Mouse (Mus musculus): ENCODE measurements at regions not wholly inside any gene's neighbourhood (a gene's known extent, or its start where the extent isn't known, plus 50 kb on each side); places are given as distances from the start of the nearest gene placed in this dataset.

DNA sequence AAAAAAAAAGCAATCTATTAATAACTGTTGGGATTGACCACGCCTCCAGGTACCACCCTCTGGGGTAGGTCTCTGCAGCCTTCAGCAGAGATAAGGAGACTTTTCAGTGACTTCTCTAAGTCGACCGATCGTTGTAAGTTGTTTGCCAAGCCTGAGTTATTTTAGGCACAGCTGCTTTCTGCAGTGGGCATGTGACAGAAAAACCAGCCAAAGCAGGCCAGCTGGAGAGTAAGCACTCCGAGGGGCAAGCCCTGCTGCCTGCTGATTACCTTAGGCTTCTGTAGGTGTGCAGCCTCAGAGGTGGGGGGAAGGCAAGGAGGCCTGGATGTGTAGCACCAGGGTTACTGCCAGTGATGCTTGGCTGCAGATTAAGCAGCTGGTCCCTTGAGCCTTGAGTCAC, 246.0 kb downstream of the Cd83 start:
- H3K36me3 ChIP-seq (replicated peaks; ENCODE audit: control insufficient read depth, insufficient read depth), result no peaks in the 10 kb centered on the region
- H3K27me3 ChIP-seq (ENCODE audit: control insufficient read depth, insufficient read depth, low read length), result no peaks in the 10 kb centered on the region
- no peak overlapping the region for H3K4me3 ChIP-seq (replicated peaks; ENCODE audit: low read length)
- no peak overlapping the region for H3K9ac ChIP-seq
- no peak overlapping the region for H3K27ac ChIP-seq
- WGBS, result 85% methylated on average over 5 of the region's 5 CpGs
- H3K4me2 ChIP-seq (replicated peaks), result no peak overlapping the region
- H3K4me1 ChIP-seq (replicated peaks; ENCODE audit: control insufficient read depth, insufficient read depth, low read length), result peaks cover 14% of the 10 kb centered on the region; the same call in 1 of the 2 replicates
- H3K9me3 ChIP-seq (ENCODE audit: control insufficient read depth, low read length), result no peaks in the 10 kb centered on the region
- DNase-seq (ENCODE audit: low spot score), result no peak
- ATAC-seq (ENCODE audit: low FRiP score), result no peak

DNA sequence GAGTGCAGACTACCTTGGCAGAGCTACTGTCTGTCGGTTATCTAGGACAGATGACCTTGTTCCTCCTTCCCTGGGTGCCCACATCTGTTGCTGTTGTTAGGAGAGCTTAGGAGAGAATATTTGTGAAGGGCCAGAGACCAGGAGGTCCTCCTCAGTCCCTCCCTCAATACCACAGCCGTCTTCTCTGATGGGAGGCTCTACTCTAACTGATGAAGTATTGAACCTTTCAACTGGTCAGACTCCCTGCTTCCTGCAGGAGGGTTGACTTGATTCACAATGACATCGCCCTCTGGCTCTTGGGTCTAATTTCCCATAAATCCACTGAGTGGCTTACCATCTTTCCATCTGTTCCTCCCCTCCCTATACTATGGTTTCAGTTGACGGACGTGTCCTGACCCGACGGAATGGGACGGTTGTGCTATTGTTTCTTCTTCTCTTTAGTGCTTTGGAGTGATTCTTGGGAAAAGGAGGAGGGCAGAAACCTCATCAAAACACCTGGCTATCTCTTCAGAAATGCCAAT, 253.3 kb downstream of the Cd83 start:
- ATAC-seq (ENCODE audit: low FRiP score) (no peak), DNase-seq (ENCODE audit: low spot score) (no peak)
- H3K27ac ChIP-seq, result no peak overlapping the region
- H3K9ac ChIP-seq, result no peak overlapping the region
- H3K9me3 ChIP-seq (ENCODE audit: control insufficient read depth, low read length), result no peaks in the 10 kb centered on the region
- WGBS, result 65% methylated on average over 8 of the region's 8 CpGs
- no peak overlapping the region for H3K4me2 ChIP-seq (replicated peaks)
- H3K36me3 ChIP-seq (replicated peaks; ENCODE audit: control insufficient read depth, insufficient read depth), result no peaks in the 10 kb centered on the region
- H3K27me3 ChIP-seq (ENCODE audit: control insufficient read depth, insufficient read depth, low read length), result no peaks in the 10 kb centered on the region
- H3K4me3 ChIP-seq (replicated peaks; ENCODE audit: low read length), result no peak overlapping the region
- H3K4me1 ChIP-seq (replicated peaks; ENCODE audit: control insufficient read depth, insufficient read depth, low read length), result no peaks in the 10 kb centered on the region; the same call in 1 of the 2 replicates

DNA sequence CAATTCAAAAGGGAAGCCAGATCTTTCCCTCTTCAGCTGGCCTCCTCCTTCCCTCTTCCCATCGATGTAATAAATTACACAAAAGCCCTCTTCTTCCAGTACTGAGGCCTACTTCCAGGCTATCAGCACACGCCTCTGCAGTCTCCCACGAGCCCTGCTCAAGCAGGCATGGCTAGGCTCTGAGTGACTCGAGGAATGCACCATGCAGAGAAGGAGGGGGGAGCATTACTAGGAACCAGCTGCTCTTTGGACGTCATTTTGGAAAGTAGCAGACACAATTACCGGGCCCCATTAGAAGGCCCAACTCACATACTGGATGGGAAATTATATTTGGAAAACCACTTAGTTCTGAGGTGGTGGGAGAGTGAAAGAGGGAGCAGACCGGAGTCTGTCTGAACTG, 253.7 kb downstream of the Cd83 start:
- no peak overlapping the region for H3K4me3 ChIP-seq (replicated peaks; ENCODE audit: low read length)
- ATAC-seq (ENCODE audit: low FRiP score) (no peak), DNase-seq (ENCODE audit: low spot score) (no peak)
- H3K9me3 ChIP-seq (ENCODE audit: control insufficient read depth, low read length), result no peaks in the 10 kb centered on the region
- H3K27ac ChIP-seq, result no peak overlapping the region
- H3K27me3 ChIP-seq (ENCODE audit: control insufficient read depth, insufficient read depth, low read length), result no peaks in the 10 kb centered on the region
- no peaks in the 10 kb centered on the region for H3K36me3 ChIP-seq (replicated peaks; ENCODE audit: control insufficient read depth, insufficient read depth)
- H3K4me1 ChIP-seq (replicated peaks; ENCODE audit: control insufficient read depth, insufficient read depth, low read length), result peaks cover 4% of the 10 kb centered on the region; the same call in 1 of the 2 replicates
- H3K9ac ChIP-seq, result no peak overlapping the region
- H3K4me2 ChIP-seq (replicated peaks), result no peak overlapping the region
- WGBS, result 39% methylated on average over 7 of the region's 7 CpGs

DNA sequence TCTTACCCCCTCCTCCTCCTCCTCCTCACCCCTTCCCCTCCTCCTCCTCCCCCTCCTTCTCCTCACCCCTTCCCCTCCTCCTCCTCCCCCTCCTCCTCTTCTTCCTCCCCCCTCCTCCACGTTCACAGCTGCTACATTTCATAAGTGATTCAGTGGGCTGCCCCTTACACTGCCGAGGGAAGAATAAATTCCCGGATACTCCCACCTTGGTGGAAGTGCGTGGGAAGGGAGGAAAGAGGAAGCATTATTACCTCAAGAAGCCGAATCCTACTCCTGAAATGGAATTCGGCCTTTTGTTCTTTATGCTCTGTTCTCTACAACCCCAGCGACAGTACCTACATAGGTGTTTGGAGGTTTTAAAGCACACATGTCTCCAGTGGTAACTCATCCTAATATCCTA, 256.1 kb downstream of the Cd83 start:
- H3K36me3 ChIP-seq (replicated peaks; ENCODE audit: control insufficient read depth, insufficient read depth), result no peaks in the 10 kb centered on the region
- WGBS, result 53% methylated on average over 7 of the region's 7 CpGs
- no peaks in the 10 kb centered on the region for H3K27me3 ChIP-seq (ENCODE audit: control insufficient read depth, insufficient read depth, low read length)
- H3K9ac ChIP-seq, result no peak overlapping the region
- H3K4me1 ChIP-seq (replicated peaks; ENCODE audit: control insufficient read depth, insufficient read depth, low read length), result peaks cover 4% of the 10 kb centered on the region
- no peak overlapping the region for H3K4me2 ChIP-seq (replicated peaks)
- H3K9me3 ChIP-seq (ENCODE audit: control insufficient read depth, low read length), result no peaks in the 10 kb centered on the region
- no peak overlapping the region for H3K27ac ChIP-seq
- no peak overlapping the region for H3K4me3 ChIP-seq (replicated peaks; ENCODE audit: low read length)
- ATAC-seq (ENCODE audit: low FRiP score) (no peak), DNase-seq (ENCODE audit: low spot score) (no peak)

DNA sequence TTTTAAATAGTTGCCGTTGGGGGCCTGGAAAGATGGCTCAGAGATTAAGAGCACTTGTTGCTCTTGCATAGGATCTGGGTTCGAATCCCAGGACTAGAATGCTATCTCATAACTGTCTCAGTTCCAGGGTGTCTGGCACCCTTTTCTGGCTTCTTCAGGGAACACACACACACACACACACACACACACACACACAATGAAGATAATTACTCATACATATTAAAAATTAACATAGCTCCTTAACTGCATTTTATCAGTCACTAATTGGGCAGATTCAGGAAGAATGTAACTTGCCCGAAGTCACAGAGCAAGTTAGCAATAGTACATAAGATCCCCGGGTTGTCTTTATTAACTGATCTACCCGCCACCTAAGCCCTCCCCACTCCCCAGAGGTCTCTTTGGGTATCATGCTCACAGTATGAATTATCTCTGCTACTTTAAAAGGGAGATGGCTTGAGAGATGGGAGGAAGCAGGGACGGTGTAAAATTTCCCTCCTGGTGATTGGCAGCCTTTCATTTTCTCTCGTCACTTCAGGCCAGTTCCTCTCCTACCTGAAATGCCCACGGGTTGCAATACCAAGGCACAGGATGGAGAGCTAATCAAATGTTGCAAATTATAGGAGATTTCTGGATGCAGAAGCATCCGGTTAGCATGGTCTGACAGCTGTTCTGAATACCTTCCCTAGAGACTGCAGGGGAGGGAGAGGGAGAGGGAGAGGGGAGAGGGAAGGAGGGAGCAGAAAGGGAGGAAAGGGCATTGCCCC, 258.3 kb downstream of the Cd83 start:
- H3K36me3 ChIP-seq (replicated peaks; ENCODE audit: control insufficient read depth, insufficient read depth), result no peaks in the 10 kb centered on the region
- DNase-seq (ENCODE audit: low spot score) (no peak), ATAC-seq (ENCODE audit: low FRiP score) (peak; percentile 24; the same call in 1 of the 2 replicates)
- H3K4me2 ChIP-seq (replicated peaks), result no peak overlapping the region
- H3K27ac ChIP-seq, result peak overlapping the region; percentile 22; the same call in 1 of the 2 replicates
- no peak overlapping the region for H3K4me3 ChIP-seq (replicated peaks; ENCODE audit: low read length)
- peaks cover 4% of the 10 kb centered on the region for H3K4me1 ChIP-seq (replicated peaks; ENCODE audit: control insufficient read depth, insufficient read depth, low read length)
- WGBS, result 35% methylated on average over 9 of the region's 9 CpGs
- no peak overlapping the region for H3K9ac ChIP-seq
- no peaks in the 10 kb centered on the region for H3K27me3 ChIP-seq (ENCODE audit: control insufficient read depth, insufficient read depth, low read length)
- H3K9me3 ChIP-seq (ENCODE audit: control insufficient read depth, low read length), result no peaks in the 10 kb centered on the region

DNA sequence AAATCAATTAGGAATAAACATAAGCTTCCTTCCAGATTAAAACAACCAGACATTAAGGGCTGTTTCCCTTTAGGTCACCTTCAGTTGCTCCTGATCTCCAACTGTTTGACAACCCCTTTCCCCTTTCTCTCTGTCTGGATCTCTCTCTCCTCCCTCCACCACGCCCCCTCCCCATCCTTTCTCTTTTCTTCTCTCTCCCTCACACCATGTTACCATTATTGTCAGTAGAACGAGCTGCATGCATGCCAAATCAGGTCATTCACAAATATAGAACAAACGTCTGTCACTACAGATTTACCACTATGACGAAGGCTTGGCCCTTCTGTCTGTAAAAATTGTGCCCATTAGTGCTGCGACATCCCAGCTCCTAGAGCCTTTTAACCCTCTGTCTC, 258.9 kb downstream of the Cd83 start:
- no peaks in the 10 kb centered on the region for H3K27me3 ChIP-seq (ENCODE audit: control insufficient read depth, insufficient read depth, low read length)
- ATAC-seq (ENCODE audit: low FRiP score) (peak; percentile 31; the same call in 1 of the 2 replicates), DNase-seq (ENCODE audit: low spot score) (peak; percentile 63)
- WGBS, result 9% methylated on average over 5 of the region's 5 CpGs
- H3K9me3 ChIP-seq (ENCODE audit: control insufficient read depth, low read length), result no peaks in the 10 kb centered on the region
- no peak overlapping the region for H3K9ac ChIP-seq
- no peak overlapping the region for H3K4me3 ChIP-seq (replicated peaks; ENCODE audit: low read length)
- peaks cover 4% of the 10 kb centered on the region for H3K4me1 ChIP-seq (replicated peaks; ENCODE audit: control insufficient read depth, insufficient read depth, low read length)
- peak overlapping the region; percentile 22; the same call in 1 of the 2 replicates for H3K27ac ChIP-seq
- no peaks in the 10 kb centered on the region for H3K36me3 ChIP-seq (replicated peaks; ENCODE audit: control insufficient read depth, insufficient read depth)
- no peak overlapping the region for H3K4me2 ChIP-seq (replicated peaks)

DNA sequence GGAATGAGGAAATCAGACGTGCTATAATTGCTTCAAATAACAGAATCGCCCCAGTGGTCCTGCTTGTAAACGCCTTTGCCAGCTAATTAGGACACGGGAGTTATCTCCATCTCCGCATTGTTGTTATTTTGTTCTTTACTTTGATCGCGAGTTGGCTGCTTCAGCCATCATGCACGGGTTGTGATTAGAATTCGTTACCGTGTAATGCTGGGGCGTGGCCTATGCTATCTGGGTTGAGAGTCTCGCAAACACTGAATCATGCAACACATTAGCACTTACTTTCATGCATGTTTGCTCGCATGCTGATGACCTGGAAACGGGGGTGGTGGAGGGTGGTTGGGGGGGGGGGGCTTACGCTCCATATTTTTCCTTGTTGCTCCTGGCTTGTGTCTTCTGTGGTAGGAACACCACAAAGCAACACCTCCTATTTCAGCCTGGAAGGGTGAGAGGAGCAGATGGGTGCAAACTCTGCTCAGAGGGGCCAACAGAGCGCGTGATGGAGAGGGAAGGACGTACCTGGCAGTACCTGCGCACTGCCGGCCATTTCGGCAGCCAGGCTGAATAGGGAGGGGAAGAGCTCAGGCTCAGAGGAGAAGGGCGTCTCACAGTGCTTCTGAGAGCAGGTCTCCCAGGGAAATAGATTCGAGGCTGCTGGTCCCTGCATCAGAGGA, 260.1 kb downstream of the Cd83 start:
- peaks cover 4% of the 10 kb centered on the region for H3K4me1 ChIP-seq (replicated peaks; ENCODE audit: control insufficient read depth, insufficient read depth, low read length)
- H3K27ac ChIP-seq, result no peak overlapping the region
- H3K27me3 ChIP-seq (ENCODE audit: control insufficient read depth, insufficient read depth, low read length), result no peaks in the 10 kb centered on the region
- ATAC-seq (ENCODE audit: low FRiP score) (no peak), DNase-seq (ENCODE audit: low spot score) (no peak)
- 56% methylated on average over 23 of the region's 23 CpGs for WGBS
- H3K9ac ChIP-seq, result no peak overlapping the region
- no peak overlapping the region for H3K4me3 ChIP-seq (replicated peaks; ENCODE audit: low read length)
- no peaks in the 10 kb centered on the region for H3K36me3 ChIP-seq (replicated peaks; ENCODE audit: control insufficient read depth, insufficient read depth)
- H3K9me3 ChIP-seq (ENCODE audit: control insufficient read depth, low read length), result no peaks in the 10 kb centered on the region
- H3K4me2 ChIP-seq (replicated peaks), result no peak overlapping the region

DNA sequence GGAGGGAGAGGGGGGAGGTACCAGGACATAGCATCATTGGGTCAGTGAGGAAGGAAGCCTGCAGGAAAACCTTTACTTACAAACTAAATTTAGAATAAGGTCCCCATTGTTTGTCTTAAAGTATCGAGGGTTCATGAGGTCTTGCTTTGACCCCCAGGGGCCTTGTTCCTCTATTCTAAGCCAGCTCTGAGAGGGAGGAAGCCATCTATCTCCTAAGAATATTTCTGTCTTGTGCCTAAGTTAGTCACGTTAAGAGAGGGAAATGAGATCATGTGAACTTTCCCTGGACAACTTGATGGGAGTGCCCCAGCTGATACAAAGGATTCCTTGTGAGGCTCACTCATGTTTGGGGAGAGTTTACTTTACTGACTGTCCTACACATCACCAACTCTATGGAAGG, 261.9 kb downstream of the Cd83 start:
- Histone ChIP-seq H3K9me3 (ENCODE audit: control insufficient read depth, low read length) (no peaks in the 10 kb centered on the region), H3K27me3 (ENCODE audit: control insufficient read depth, insufficient read depth, low read length) (no peaks in the 10 kb centered on the region), H3K4me2 (replicated peaks) (no peak overlapping the region), H3K4me3 (replicated peaks; ENCODE audit: low read length) (no peak overlapping the region), H3K27ac (no peak overlapping the region), H3K36me3 (replicated peaks; ENCODE audit: control insufficient read depth, insufficient read depth) (no peaks in the 10 kb centered on the region), H3K4me1 (replicated peaks; ENCODE audit: control insufficient read depth, insufficient read depth, low read length) (peaks cover 4% of the 10 kb centered on the region), H3K9ac (no peak overlapping the region)
- ATAC-seq (ENCODE audit: low FRiP score) (no peak), DNase-seq (ENCODE audit: low spot score) (no peak)
- WGBS, result 50% methylated on average over 2 of the region's 2 CpGs

DNA sequence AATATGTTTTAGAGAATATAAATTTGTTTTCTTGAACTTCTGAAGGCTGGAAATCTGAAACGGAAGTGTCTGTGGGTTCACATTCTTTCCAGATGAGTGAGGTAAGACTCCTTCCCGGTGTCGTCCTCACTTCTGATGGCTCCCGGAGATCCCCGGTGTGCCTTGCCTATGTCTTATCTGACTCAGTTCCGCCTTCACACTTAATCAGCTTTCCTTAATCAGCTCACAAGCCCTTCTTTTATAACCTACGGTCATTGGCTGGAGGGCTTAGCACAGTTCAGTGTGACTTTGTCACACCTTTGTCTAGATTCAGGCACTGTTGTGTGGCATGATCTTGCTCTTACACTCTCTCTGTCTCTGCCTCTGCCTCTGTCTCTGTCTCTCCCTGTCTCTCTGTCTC, 269.6 kb downstream of the Cd83 start:
- DNase-seq (ENCODE audit: low spot score) (no peak), ATAC-seq (ENCODE audit: low FRiP score) (no peak)
- H3K9ac ChIP-seq, result no peak overlapping the region
- H3K4me1 ChIP-seq (replicated peaks; ENCODE audit: control insufficient read depth, insufficient read depth, low read length), result peaks cover 18% of the 10 kb centered on the region
- 66% methylated on average over 7 of the region's 7 CpGs for WGBS
- no peak overlapping the region for H3K4me2 ChIP-seq (replicated peaks)
- no peak overlapping the region for H3K27ac ChIP-seq
- H3K36me3 ChIP-seq (replicated peaks; ENCODE audit: control insufficient read depth, insufficient read depth), result no peaks in the 10 kb centered on the region
- H3K27me3 ChIP-seq (ENCODE audit: control insufficient read depth, insufficient read depth, low read length), result no peaks in the 10 kb centered on the region
- no peaks in the 10 kb centered on the region for H3K9me3 ChIP-seq (ENCODE audit: control insufficient read depth, low read length)
- no peak overlapping the region for H3K4me3 ChIP-seq (replicated peaks; ENCODE audit: low read length)
